Comparison of ENCODE assay signal across 19 mouse cellular contexts in the genomic region with DNA sequence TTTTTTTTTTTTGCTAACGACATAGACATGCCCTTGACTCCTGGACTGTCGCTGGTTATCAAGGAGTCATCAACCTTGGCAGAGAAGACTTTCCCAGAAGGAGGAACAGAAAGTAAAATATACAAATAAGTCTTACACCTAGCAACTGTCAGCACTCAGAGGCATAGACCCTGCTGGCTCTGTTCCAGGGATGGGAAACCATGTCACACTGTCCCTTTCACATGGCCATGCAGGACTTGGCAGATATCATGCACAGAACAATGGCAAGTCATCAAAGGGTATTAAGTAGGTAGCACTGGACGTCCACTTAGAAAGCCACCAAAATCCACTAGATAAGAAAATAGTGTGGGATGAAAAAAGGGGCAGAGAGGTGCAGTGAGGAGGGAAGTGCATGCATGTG.
"Had no signal": no experiment of that assay in that cellular context is flagged by ENCODE, and none has a peak within 500 bp of the region (broad histone marks: within the 10 kb centered on the region; RNA-seq: fewer than 3 reads in every experiment).

No protein-coding gene starts in this region.

- H3K9ac ChIP-seq: liver, embryonic 15.5 days; liver, postnatal 0 days; lung, embryonic 15.5 days; midbrain, embryonic 13.5 days; midbrain, embryonic 15.5 days; neural tube, embryonic 12.5 days; stomach, embryonic 15.5 days had no signal

- H3K27me3 ChIP-seq: liver, embryonic 15.5 days; lung, embryonic 15.5 days; midbrain, embryonic 13.5 days; midbrain, embryonic 15.5 days; neural tube, embryonic 12.5 days; stomach, embryonic 15.5 days had no signal

- DNase-seq: liver, postnatal 0 days; lung, adult 2 months; lung, postnatal 14 days; lung, postnatal 36 days; right cerebral cortex, postnatal 14 days; spleen, adult 18-20 months; thymus, adult 2 months; thymus, postnatal 25 days; thymus, postnatal 4 days had no signal

- H3K9me3 ChIP-seq: liver, embryonic 15.5 days; lung, embryonic 15.5 days; midbrain, embryonic 15.5 days; stomach, embryonic 15.5 days had no signal

- H3K4me1 ChIP-seq: liver, embryonic 15.5 days; lung, embryonic 15.5 days; midbrain, embryonic 13.5 days; midbrain, embryonic 15.5 days; neural tube, embryonic 12.5 days; stomach, embryonic 15.5 days had no signal

- H3K4me2 ChIP-seq: liver, embryonic 15.5 days; lung, embryonic 15.5 days; midbrain, embryonic 11.5 days; midbrain, embryonic 13.5 days; midbrain, embryonic 15.5 days; neural tube, embryonic 12.5 days; stomach, embryonic 15.5 days had no signal

- H3K4me3 ChIP-seq: liver, embryonic 15.5 days; lung, embryonic 15.5 days; midbrain, embryonic 13.5 days; midbrain, embryonic 15.5 days; neural tube, embryonic 12.5 days; stomach, embryonic 15.5 days had no signal

- H3K36me3 ChIP-seq: liver, embryonic 15.5 days; stomach, embryonic 15.5 days had no signal

- ATAC-seq: liver, postnatal 0 days; lung, postnatal 0 days; midbrain, embryonic 13.5 days; midbrain, embryonic 15.5 days had no signal

- H3K27ac ChIP-seq: liver, embryonic 15.5 days; lung, embryonic 15.5 days; macrophage; midbrain, embryonic 13.5 days; midbrain, embryonic 15.5 days; neural tube, embryonic 12.5 days; stomach, embryonic 15.5 days; stomach, postnatal 0 days had no signal
